Mouse (Mus musculus) forelimb bud, embryonic 11.5 days (tissue): ENCODE measurements around the gene Rft1.

ENCODE experiments used
- DNase-seq: peaks from one replicate; pipeline ENCODE4 v3.0.0-alpha.2; 2012; ENCODE audit warnings: low read depth, low spot score

The Rft1 gene

GRCm38 (mm10) chr14:30722406-30722805 is 68.2 kb downstream of the Rft1 start:
- no peak for DNase-seq

DNA sequence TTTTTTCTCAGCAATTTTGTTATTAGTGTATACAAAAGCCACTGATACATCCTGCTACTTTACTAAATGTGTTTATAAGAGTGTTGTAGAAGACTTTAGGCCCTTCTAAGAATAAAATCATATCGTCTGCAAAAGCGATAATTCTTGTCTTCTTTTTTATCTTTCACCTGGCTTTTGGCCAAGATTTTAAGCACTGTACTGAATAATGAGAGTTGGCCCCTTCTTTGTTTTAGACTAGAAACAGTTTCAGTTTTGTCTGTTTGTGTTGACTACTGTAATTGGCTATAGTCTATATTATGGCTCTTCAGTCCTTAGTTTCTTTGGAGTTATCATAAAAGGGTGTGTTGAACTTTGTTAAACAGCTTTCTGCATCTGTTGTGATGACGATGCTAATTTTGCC is 77.7 kb downstream of the Rft1 start:
- no peak for DNase-seq

DNA sequence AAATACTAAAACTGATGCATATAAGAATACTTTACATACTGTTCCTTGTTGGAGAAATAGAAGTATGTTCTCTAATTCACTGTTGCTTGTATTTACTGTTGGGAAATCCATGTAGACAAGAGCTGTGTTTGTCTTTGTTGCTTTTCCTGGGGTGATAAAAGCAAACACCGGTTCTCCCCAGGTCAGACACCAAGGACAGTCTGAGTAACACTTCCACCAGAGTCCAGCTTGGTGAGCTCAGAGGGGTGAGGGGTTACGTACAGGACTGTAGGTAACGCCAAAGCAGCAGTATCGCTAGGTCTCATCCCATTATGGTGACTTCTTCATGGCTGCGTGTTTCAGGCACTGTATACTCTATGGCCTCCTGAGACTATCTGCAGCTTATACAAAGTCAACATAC is 80.5 kb downstream of the Rft1 start:
- no peak for DNase-seq

GRCm38 (mm10) chr14:30735810-30736209 is 81.7 kb downstream of the Rft1 start:
- DNase-seq, result no peak

DNA sequence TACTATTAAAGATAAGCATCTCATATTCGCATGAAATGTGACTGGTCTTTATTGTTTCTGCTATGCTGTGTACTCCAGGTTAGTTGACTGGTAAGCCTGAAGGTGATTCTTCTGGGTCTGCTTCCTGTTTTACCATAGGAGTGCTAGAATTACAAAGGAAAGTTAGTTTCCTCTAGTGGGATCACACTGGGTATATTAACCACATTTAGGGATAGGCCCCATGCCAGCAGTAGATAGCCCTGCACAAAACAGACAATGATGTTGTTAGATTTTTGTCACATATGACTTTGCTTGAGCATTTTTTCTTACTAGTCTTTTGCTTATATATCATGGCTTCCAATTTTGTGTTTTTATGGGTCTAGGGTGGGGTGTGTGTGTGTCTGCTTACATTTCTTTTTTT is 82.3 kb downstream of the Rft1 start:
- no peak for DNase-seq
